Comparison of ENCODE assay signal across 9 mouse cellular contexts in the genomic region with DNA sequence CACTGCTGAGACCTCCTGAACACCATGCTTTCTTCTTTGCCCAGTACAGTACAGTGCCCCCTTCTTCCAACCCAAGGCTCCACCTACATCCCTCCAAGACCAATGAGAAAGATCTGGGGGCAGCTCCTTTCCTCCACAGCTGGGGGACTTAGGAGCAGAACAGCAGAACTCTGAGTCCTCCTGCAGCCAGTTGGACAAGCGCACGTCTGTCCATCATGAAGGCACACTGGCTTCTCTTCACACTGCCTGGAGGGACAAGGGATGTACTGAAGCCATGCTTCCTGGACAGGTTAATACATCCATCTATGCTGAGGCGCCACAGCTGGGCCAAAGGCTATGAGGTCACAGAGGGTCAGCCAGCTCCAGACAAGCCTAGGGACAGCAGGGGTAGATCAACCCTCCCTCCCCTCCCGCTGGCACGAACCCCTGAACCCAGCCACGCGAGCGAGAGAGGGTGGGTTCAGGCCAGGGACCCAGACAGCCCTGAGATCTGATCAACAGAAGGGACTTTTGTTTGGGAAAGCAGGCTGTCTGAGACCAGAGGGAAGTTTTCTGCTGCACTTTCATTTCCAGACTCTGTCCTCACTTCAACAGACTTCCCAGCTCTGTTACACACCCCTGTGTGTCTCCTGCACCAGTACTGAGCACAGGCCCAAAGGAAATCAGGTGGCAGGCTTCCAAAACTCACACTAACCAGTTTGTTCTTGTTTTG. TPM values are rescaled to one million over a fixed set of nuclear protein-coding genes. Genes with fewer than 3 reads are reported as not detected.
DNase-seq lines count a peak whose midpoint lies in the region; ATAC-seq and TF ChIP-seq lines count a peak whose summit lies in the region.
"Had no signal": no experiment of that assay in that cellular context is flagged by ENCODE, and none has a peak within 500 bp of the region (broad histone marks: within the 10 kb centered on the region; RNA-seq: fewer than 3 reads in every experiment).

No protein-coding gene starts in this region.

- no peak for DNase-seq in midbrain, embryonic 10.5 days (ENCODE audit: low spot score)
- DNase-seq in midbrain, postnatal 0 days (ENCODE audit: low spot score) = no peak
- no peak for DNase-seq in limb, embryonic 10.5 days (ENCODE audit: low spot score)
- no peak for DNase-seq in stomach, postnatal 0 days (ENCODE audit: low spot score)
- DNase-seq in spleen, adult 12 weeks (ENCODE audit: low spot score) = no peak
- DNase-seq in T-cell, adult 2 months (ENCODE audit: low spot score) = no peak

- H3K36me3 ChIP-seq in midbrain, embryonic 10.5 days = peaks cover 42% of the 10 kb centered on the region
- no peaks in the 10 kb centered on the region for H3K36me3 ChIP-seq in midbrain, postnatal 0 days (ENCODE audit: insufficient read depth, low read length)
- no peaks in the 10 kb centered on the region for H3K36me3 ChIP-seq in heart, embryonic 12.5 days
- peaks cover 60% of the 10 kb centered on the region for H3K36me3 ChIP-seq in limb, embryonic 10.5 days
- H3K36me3 ChIP-seq in stomach, postnatal 0 days (ENCODE audit: control insufficient read depth, insufficient read depth, low read length) = no peaks in the 10 kb centered on the region
- H3K36me3 ChIP-seq: hindbrain, embryonic 15.5 days had no signal

- 0 out of 2 replicates have a peak overlapping the region, but pooled peaks have one; percentile 23 for H3K27ac ChIP-seq in midbrain, embryonic 10.5 days (replicated peaks)
- no peak overlapping the region for H3K27ac ChIP-seq in midbrain, postnatal 0 days (ENCODE audit: low read depth, low read length)
- peak overlapping the region; percentile 67 for H3K27ac ChIP-seq in heart, embryonic 12.5 days (ENCODE audit: poor library complexity, severe bottlenecking)
- peak overlapping the region; percentile 37 for H3K27ac ChIP-seq in limb, embryonic 10.5 days
- H3K27ac ChIP-seq in stomach, postnatal 0 days (replicated peaks) = no peak overlapping the region
- H3K27ac ChIP-seq: hindbrain, embryonic 15.5 days had no signal

- peaks cover 21% of the 10 kb centered on the region for H3K4me1 ChIP-seq in midbrain, embryonic 10.5 days
- H3K4me1 ChIP-seq in midbrain, postnatal 0 days (ENCODE audit: insufficient read depth, low read length) = 0 out of 2 replicates have a peak, but pooled peaks cover 3% of the 10 kb centered on the region
- peaks cover 23% of the 10 kb centered on the region for H3K4me1 ChIP-seq in heart, embryonic 12.5 days (replicated peaks)
- peaks cover 36% of the 10 kb centered on the region for H3K4me1 ChIP-seq in limb, embryonic 10.5 days
- H3K4me1 ChIP-seq in stomach, postnatal 0 days (replicated peaks; ENCODE audit: control insufficient read depth, insufficient read depth) = peaks cover 4% of the 10 kb centered on the region; the same call in 1 of the 2 replicates

- ATAC-seq in midbrain, postnatal 0 days (ENCODE audit: low FRiP score) = no peak
- peak; percentile 60 for ATAC-seq in heart, embryonic 12.5 days (ENCODE audit: insufficient number of reproducible peaks, low FRiP score)
- peak; percentile 69 for ATAC-seq in stomach, postnatal 0 days (ENCODE audit: low FRiP score, low TSS enrichment)
- no peak for ATAC-seq in inflammation-experienced regulatory T-cells, adult 6 months

- no peak for TF ChIP-seq EP300 in stomach, postnatal 0 days (optimal IDR thresholded peaks at IDR 0.05)

- H3K9ac ChIP-seq in midbrain, postnatal 0 days (replicated peaks; ENCODE audit: low read length, poor library complexity, severe bottlenecking) = no peak overlapping the region
- H3K9ac ChIP-seq in heart, embryonic 12.5 days = no peak overlapping the region
- no peak overlapping the region for H3K9ac ChIP-seq in stomach, postnatal 0 days (ENCODE audit: low read length)
- H3K9ac ChIP-seq: hindbrain, embryonic 15.5 days had no signal

- H3K27me3 ChIP-seq in midbrain, embryonic 10.5 days (ENCODE audit: low read depth, poor library complexity, severe bottlenecking) = no peaks in the 10 kb centered on the region
- no peaks in the 10 kb centered on the region for H3K27me3 ChIP-seq in midbrain, postnatal 0 days (ENCODE audit: insufficient read depth, low read length)
- no peaks in the 10 kb centered on the region for H3K27me3 ChIP-seq in heart, embryonic 12.5 days (replicated peaks)
- no peaks in the 10 kb centered on the region for H3K27me3 ChIP-seq in limb, embryonic 10.5 days (ENCODE audit: low read depth, poor library complexity, severe bottlenecking)
- no peaks in the 10 kb centered on the region for H3K27me3 ChIP-seq in stomach, postnatal 0 days (ENCODE audit: control insufficient read depth, insufficient read depth, low read length)
- H3K27me3 ChIP-seq: hindbrain, embryonic 15.5 days had no signal

- no peaks in the 10 kb centered on the region for H3K9me3 ChIP-seq in midbrain, embryonic 10.5 days (replicated peaks)
- H3K9me3 ChIP-seq in midbrain, postnatal 0 days (ENCODE audit: low read length) = no peaks in the 10 kb centered on the region
- 0 out of 2 replicates have a peak, but pooled peaks cover 3% of the 10 kb centered on the region for H3K9me3 ChIP-seq in heart, embryonic 12.5 days (replicated peaks)
- no peaks in the 10 kb centered on the region for H3K9me3 ChIP-seq in limb, embryonic 10.5 days (replicated peaks)
- no peaks in the 10 kb centered on the region for H3K9me3 ChIP-seq in stomach, postnatal 0 days (ENCODE audit: control insufficient read depth, low read length)
- H3K9me3 ChIP-seq: hindbrain, embryonic 15.5 days had no signal

- 74% methylated on average over 8 of the region's 8 CpGs for WGBS in midbrain, embryonic 10.5 days
- 60% methylated on average over 8 of the region's 8 CpGs for WGBS in midbrain, postnatal 0 days
- 45% methylated on average over 8 of the region's 8 CpGs for WGBS in heart, embryonic 12.5 days
- WGBS in limb, embryonic 10.5 days = 26% methylated on average over 8 of the region's 8 CpGs
- WGBS in stomach, postnatal 0 days = 33% methylated on average over 8 of the region's 8 CpGs

- TF ChIP-seq CTCF in midbrain, postnatal 0 days (IDR thresholded peaks at IDR 0.05) = no peak
- TF ChIP-seq CTCF in stomach, postnatal 0 days (IDR thresholded peaks at IDR 0.05; ENCODE audit: low read depth) = no peak

- H3K4me3 ChIP-seq in midbrain, embryonic 10.5 days = no peak overlapping the region
- H3K4me3 ChIP-seq in midbrain, postnatal 0 days (ENCODE audit: low read depth, low read length) = no peak overlapping the region
- H3K4me3 ChIP-seq in heart, embryonic 12.5 days = no peak overlapping the region
- no peak overlapping the region for H3K4me3 ChIP-seq in limb, embryonic 10.5 days
- no peak overlapping the region for H3K4me3 ChIP-seq in stomach, postnatal 0 days (ENCODE audit: low read depth, low read length)
- H3K4me3 ChIP-seq: hindbrain, embryonic 15.5 days had no signal

- H3K4me2 ChIP-seq in midbrain, postnatal 0 days (ENCODE audit: low read depth, low read length, poor library complexity, severe bottlenecking) = no peak overlapping the region
- no peak overlapping the region for H3K4me2 ChIP-seq in heart, embryonic 12.5 days
- no peak overlapping the region for H3K4me2 ChIP-seq in stomach, postnatal 0 days (replicated peaks; ENCODE audit: low read depth)
- H3K4me2 ChIP-seq: hindbrain, embryonic 15.5 days had no signal

RNA-seq across cellular contexts. Expression of a gene that starts 27.6 kb away (rescaled TPM):
- 8.9 and 9.9 TPM in 2 replicates for polyA plus RNA-seq in midbrain, embryonic 10.5 days (2016; fragmentation: Nextera tagmentation; extraction: Ambion mirVana)
- 3.3 and 4.7 TPM in 2 replicates for total RNA-seq in midbrain, postnatal 0 days (2014; rRNA removed)
- 0.77 and 0.84 TPM in 2 replicates for polyA plus RNA-seq in midbrain, postnatal 0 days (2015; fragmentation: Nextera tagmentation; extraction: Ambion mirVana)
- polyA plus RNA-seq in heart, embryonic 12.5 days (2016; fragmentation: Nextera tagmentation; extraction: Ambion mirVana) = 3.3 and 4.0 TPM in 2 replicates
- polyA plus RNA-seq in limb, embryonic 10.5 days (2016; fragmentation: Nextera tagmentation; extraction: Ambion mirVana) = 16.6 and 17.5 TPM in 2 replicates
- 1.8 and 2.0 TPM in 2 replicates for polyA plus RNA-seq in stomach, postnatal 0 days (2015; fragmentation: Nextera tagmentation; extraction: Ambion mirVana)
- not detected for polyA plus RNA-seq in inflammation-experienced regulatory T-cells, adult 6 months (2017; shearing (Covaris generic))

Comparison
In these comparisons a context has a peak if more than half of its experiments do, and no peak if none do; other contexts are left out.
1. H3K27ac ChIP-seq: peak in midbrain, embryonic 10.5 days (single experiment), heart, embryonic 12.5 days (single experiment) and limb, embryonic 10.5 days (single experiment); none in midbrain, postnatal 0 days (single experiment) and stomach, postnatal 0 days (single experiment).
2. ATAC-seq: peak in heart, embryonic 12.5 days (single experiment) and stomach, postnatal 0 days (single experiment); none in midbrain, postnatal 0 days (single experiment) and inflammation-experienced regulatory T-cells, adult 6 months (single experiment).